Mouse (Mus musculus) ovary, postnatal 14 days (tissue): Measurements from ENCODE around the gene Tmem177.

Experiments used
- DNase-seq: peaks from one replicate; pipeline ENCODE4 v3.0.0; 2022; ENCODE audit warnings: low spot score

Tmem177 gene

GRCm38 (mm10) chr1:119912953-119913814 lies at the start of gene Tmem177:
Gene Tmem177, minus strand, starts transcription at chr1:119913208.
- peak; percentile 95 for DNase-seq

- DNase-seq, result no peak
Measured at GRCm38 (mm10) chr1:119959920-119960319, 46.9 kb upstream of the Tmem177 start.

GRCm38 (mm10) chr1:119959464-119959863 lies 46.5 kb upstream of the Tmem177 start:
- DNase-seq, result no peak

GRCm38 (mm10) chr1:119957716-119958222 lies 44.8 kb upstream of the Tmem177 start:
- no peak for DNase-seq

- DNase-seq, result no peak
Measured at GRCm38 (mm10) chr1:119954680-119955079, 41.7 kb upstream of the Tmem177 start.

- DNase-seq, result no peak
Measured at GRCm38 (mm10) chr1:119953456-119953855, 40.4 kb upstream of the Tmem177 start.

GRCm38 (mm10) chr1:119950086-119950485 lies 37.1 kb upstream of the Tmem177 start:
- no peak for DNase-seq

- no peak for DNase-seq
Measured at GRCm38 (mm10) chr1:119936861-119937260, 23.9 kb upstream of the Tmem177 start.

GRCm38 (mm10) chr1:119931421-119932150 lies 18.6 kb upstream of the Tmem177 start:
- no peak for DNase-seq

GRCm38 (mm10) chr1:119929715-119930114 lies 16.7 kb upstream of the Tmem177 start:
- no peak for DNase-seq

- no peak for DNase-seq
Measured at GRCm38 (mm10) chr1:119919299-119919698, 6.3 kb upstream of the Tmem177 start.

GRCm38 (mm10) chr1:119916823-119917371 lies 3.9 kb upstream of the Tmem177 start:
- no peak for DNase-seq

GRCm38 (mm10) chr1:119907206-119907748 lies 5.7 kb downstream of the Tmem177 start:
- DNase-seq, result no peak

- DNase-seq, result no peak
Measured at GRCm38 (mm10) chr1:119903231-119903620, 9.8 kb downstream of the Tmem177 start.

- DNase-seq, result no peak
Measured at GRCm38 (mm10) chr1:119902551-119903230, 10.3 kb downstream of the Tmem177 start.

- DNase-seq, result no peak
Measured at GRCm38 (mm10) chr1:119899195-119900123, 13.5 kb downstream of the Tmem177 start.

GRCm38 (mm10) chr1:119894936-119895335 lies 18.1 kb downstream of the Tmem177 start:
- peak; percentile 68 for DNase-seq

GRCm38 (mm10) chr1:119893600-119893999 lies 19.4 kb downstream of the Tmem177 start:
- no peak for DNase-seq

- no peak for DNase-seq
Measured at GRCm38 (mm10) chr1:119892933-119893332, 20.1 kb downstream of the Tmem177 start.

GRCm38 (mm10) chr1:119891865-119892264 lies 21.1 kb downstream of the Tmem177 start:
- DNase-seq, result no peak

GRCm38 (mm10) chr1:119891149-119891548 lies 21.9 kb downstream of the Tmem177 start:
- no peak for DNase-seq
